Mouse (Mus musculus) CH12.LX (cell line): Measurements from ENCODE around the gene Stx5a. TPM values are rescaled to one million over a fixed set of nuclear protein-coding genes. Genes with fewer than 3 reads are reported as not detected.

Experiments
- DNase-seq: peaks from one replicate; pipeline ENCODE4 v3.0.0-alpha.2; 2013; ENCODE audit errors: extremely low read depth
- H3K27ac ChIP-seq: 2 replicates; pipeline ENCODE4 v1.5.1; 2012; ENCODE audit warnings: low read depth, mild to moderate bottlenecking, control low read depth, moderate library complexity; ENCODE audit not compliant: insufficient read depth
- H3K27me3 ChIP-seq: replicated peaks from 2 replicates; pipeline ENCODE3; 2012; ENCODE audit warnings: inconsistent platforms
- H3K36me3 ChIP-seq, 2 experiments: replicated peaks in 1 of 2; 2 replicates each; pipeline versions ENCODE3 to v1.6.1; 2012; ENCODE audit warnings: inconsistent platforms in 1 of 2, low read length in 1 of 2, mild to moderate bottlenecking in 1 of 2, mixed read lengths in 1 of 2, moderate library complexity in 1 of 2; ENCODE audit not compliant: control insufficient read depth in 1 of 2, insufficient read depth in 1 of 2
- H3K4me1 ChIP-seq, 2 experiments: 2 replicates each; pipeline ENCODE4 v1.6.1; 2012; ENCODE audit warnings: inconsistent platforms in 1 of 2, moderate library complexity in 1 of 2; ENCODE audit not compliant: insufficient read depth in 2 of 2, control insufficient read depth in 1 of 2
- H3K4me2 ChIP-seq: 2 replicates; pipeline ENCODE4 v1.6.1; 2012; ENCODE audit warnings: low read depth, mild to moderate bottlenecking, control low read depth; ENCODE audit not compliant: poor library complexity, insufficient read depth, severe bottlenecking
- H3K4me3 ChIP-seq, 3 experiments: fragments of 150-350 bp in 1 of 3; sonication (generic) in 1 of 3; replicated peaks in 1 of 3; 2 replicates each; pipeline versions ENCODE3 to v1.5.1; 2011 to 2012; ENCODE audit warnings: low read depth in 2 of 3, low read length in 2 of 3, mild to moderate bottlenecking in 2 of 3, moderate library complexity in 2 of 3, control low read depth in 1 of 3, improper control_type of control experiment in 1 of 3, inconsistent platforms in 1 of 3, mixed read lengths in 1 of 3; ENCODE audit not compliant: poor library complexity in 1 of 3
- H3K79me2 ChIP-seq: replicated peaks from 2 replicates; pipeline ENCODE4 v1.6.1; 2012; ENCODE audit warnings: mild to moderate bottlenecking, moderate library complexity; ENCODE audit not compliant: control insufficient read depth, poor library complexity, insufficient read depth, severe bottlenecking; ENCODE audit errors: extremely low read depth
- H3K9ac ChIP-seq: 2 replicates; pipeline ENCODE4 v1.6.1; 2012; ENCODE audit warnings: low read depth, mild to moderate bottlenecking, control low read depth, moderate library complexity; ENCODE audit not compliant: insufficient read depth
- H3K9me3 ChIP-seq: replicated peaks from 2 replicates; pipeline ENCODE3; 2012; ENCODE audit warnings: low read length, inconsistent platforms, mixed read lengths
- CTCF ChIP-seq, 2 experiments: IDR thresholded peaks in 1 of 2; conservative IDR thresholded peaks in 1 of 2; 2 replicates each; pipeline ENCODE4 v1.5.1; 2011 to 2012; ENCODE audit warnings: low read depth in 2 of 2, low read length in 2 of 2, improper control_type of control experiment in 1 of 2, inconsistent platforms in 1 of 2, mild to moderate bottlenecking in 1 of 2, moderate library complexity in 1 of 2
- IRF4 ChIP-seq: IDR thresholded peaks from 2 replicates; pipeline ENCODE4 v1.6.1; 2014; ENCODE audit warnings: low read depth, mild to moderate bottlenecking, inconsistent platforms, low read length, improper control_type of control experiment
- JUND ChIP-seq: conservative IDR thresholded peaks from 2 replicates; pipeline ENCODE4 v1.6.1; 2011; ENCODE audit warnings: low read depth, low read length, improper control_type of control experiment
- MAFK ChIP-seq: IDR thresholded peaks from 2 replicates; pipeline ENCODE4 v1.6.1; 2011; ENCODE audit warnings: low read length, improper control_type of control experiment; ENCODE audit not compliant: insufficient replicate concordance
- MEF2A ChIP-seq: IDR thresholded peaks from 2 replicates; pipeline ENCODE4 v1.6.1; 2014; ENCODE audit warnings: low read depth, mild to moderate bottlenecking, inconsistent platforms, low read length, improper control_type of control experiment, borderline replicate concordance
- NRF1 ChIP-seq: IDR thresholded peaks from 2 replicates; pipeline ENCODE4 v1.6.1; 2014; ENCODE audit warnings: low read depth, mild to moderate bottlenecking, inconsistent platforms, low read length, improper control_type of control experiment, moderate library complexity
- PAX5 ChIP-seq: IDR thresholded peaks from 2 replicates; pipeline ENCODE4 v1.6.1; 2012; ENCODE audit warnings: low read length, inconsistent platforms, mixed read lengths
- RAD21 ChIP-seq: IDR thresholded peaks from 2 replicates; pipeline ENCODE4 v1.6.1; 2011; ENCODE audit warnings: low read depth, mild to moderate bottlenecking, low read length, improper control_type of control experiment, moderate library complexity
- RCOR1 ChIP-seq: conservative IDR thresholded peaks from 2 replicates; pipeline ENCODE4 v1.6.1; 2012; ENCODE audit warnings: low read depth, mild to moderate bottlenecking, inconsistent platforms, low read length, improper control_type of control experiment
- SMC3 ChIP-seq: IDR thresholded peaks from 2 replicates; pipeline ENCODE4 v1.6.1; 2011; ENCODE audit warnings: low read depth, low read length, improper control_type of control experiment
- TBP ChIP-seq: conservative IDR thresholded peaks from 2 replicates; pipeline ENCODE4 v1.6.1; 2011; ENCODE audit warnings: low read depth, low read length, improper control_type of control experiment
- ZC3H11A ChIP-seq: IDR thresholded peaks from 2 replicates; pipeline ENCODE4 v1.6.1; 2012; ENCODE audit warnings: low read depth, mild to moderate bottlenecking, inconsistent platforms, low read length, improper control_type of control experiment
- ZNF384 ChIP-seq: IDR thresholded peaks from 2 replicates; pipeline ENCODE4 v1.6.1; 2012; ENCODE audit warnings: low read depth, low read length, improper control_type of control experiment, inconsistent platforms
- dilution Hi-C: fragments of 300-500 bp; cut with MboI; formaldehyde crosslinking; loops from 2 replicates; pipeline ENCODE4 v1.14.3; 2020; ENCODE audit warnings: low sequenced_read_pairs; ENCODE audit not compliant: extremely low pct_unique_long_range_greater_than_20kb, extremely low pct_ligation_motif_present
- in situ Hi-C: fragments of 300-500 bp; cut with MboI; formaldehyde crosslinking; loops from 3 replicates; pipeline ENCODE4 v1.14.3; 2019; ENCODE audit warnings: low sequenced_read_pairs, low pct_ligation_motif_present, low pct_unique_long_range_greater_than_20kb, mixed read lengths
- polyA plus RNA-seq: library from polyadenylated mRNA; unstranded; fragments of >175 nt; gene quantifications from 2 replicates; pipeline ENCODE4 v1.2.1, GENCODE M21; 2012; ENCODE audit warnings: low read depth; ENCODE audit not compliant: insufficient read length
- total RNA-seq, 2 experiments: library from RNA; depleted of rRNA; stranded (reverse); fragments of 300-350 nt in 1 of 2; fragments of >200 nt in 1 of 2; gene quantifications; 2 replicates each; pipeline ENCODE4 v1.2.3; 2012 to 2014

Stx5a gene
- total and polyA plus RNA-seq, 3 experiments, result 35.2 to 49.1 (median 48.1) TPM

DNA sequence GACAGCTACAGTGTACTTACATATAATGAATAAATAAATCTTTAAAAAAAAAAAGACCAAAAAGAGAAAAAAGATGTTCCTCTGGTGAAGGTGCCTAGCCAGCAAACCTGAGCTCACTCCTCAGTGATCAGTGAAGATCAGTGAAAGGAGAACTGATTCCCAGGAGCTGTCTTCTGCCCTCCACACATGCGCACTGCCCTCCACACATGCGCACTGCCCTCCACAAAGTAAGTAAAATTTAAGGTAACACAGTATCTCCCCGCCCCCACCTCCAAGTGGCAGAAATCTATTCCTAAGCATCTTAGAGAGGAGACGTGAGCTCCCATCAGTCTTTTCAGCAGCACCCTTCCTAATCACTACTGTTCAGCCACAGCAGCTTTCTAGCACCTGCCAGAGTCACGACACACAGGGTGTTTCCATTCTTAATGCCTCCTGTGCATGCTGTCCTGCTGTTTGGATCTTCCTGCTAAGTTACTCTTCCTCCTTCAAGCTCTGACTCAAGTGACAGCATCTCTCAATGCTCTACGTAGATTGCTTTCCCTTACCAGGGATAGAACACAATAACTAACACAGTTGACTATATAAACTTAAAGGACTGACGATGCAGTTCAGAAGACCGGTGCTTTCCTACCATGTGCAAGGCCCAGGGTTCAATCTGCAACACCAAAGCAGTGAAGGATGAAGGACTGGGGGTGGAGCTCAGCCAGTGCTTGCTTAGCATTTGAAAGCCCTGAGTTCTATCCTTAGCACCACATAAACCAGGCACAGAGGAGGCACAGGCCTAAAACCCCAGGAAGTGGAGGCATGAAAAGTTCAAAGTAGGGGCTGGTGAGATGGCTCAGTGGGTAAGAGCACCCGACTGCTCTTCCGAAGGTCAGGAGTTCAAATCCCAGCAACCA lies 25.1 kb upstream of the Stx5a start:
- Histone ChIP-seq H3K4me1 (peaks cover 0 to 47% of the 10 kb centered on the region in 2 experiments; a peak in 2 of 4 replicates), H3K9me3 (no peaks in the 10 kb centered on the region), H3K4me2 (no peak overlapping the region), H3K27ac (no peak overlapping the region), H3K9ac (no peak overlapping the region), H3K4me3 (no peak overlapping the region), H3K79me2 (peaks cover 17% of the 10 kb centered on the region), H3K27me3 (no peaks in the 10 kb centered on the region), H3K36me3 (peaks cover 5 to 16% of the 10 kb centered on the region in 2 experiments)
- DNase-seq, result no peak
- dilution Hi-C loops, result no loop called here
- in situ Hi-C loops, result no loop called here
- TF ChIP-seq PAX5 (no peak), NRF1 (peak; percentile 75), ZNF384 (0 out of 2 replicates have a peak, but pooled peaks have one; percentile 4)

DNA sequence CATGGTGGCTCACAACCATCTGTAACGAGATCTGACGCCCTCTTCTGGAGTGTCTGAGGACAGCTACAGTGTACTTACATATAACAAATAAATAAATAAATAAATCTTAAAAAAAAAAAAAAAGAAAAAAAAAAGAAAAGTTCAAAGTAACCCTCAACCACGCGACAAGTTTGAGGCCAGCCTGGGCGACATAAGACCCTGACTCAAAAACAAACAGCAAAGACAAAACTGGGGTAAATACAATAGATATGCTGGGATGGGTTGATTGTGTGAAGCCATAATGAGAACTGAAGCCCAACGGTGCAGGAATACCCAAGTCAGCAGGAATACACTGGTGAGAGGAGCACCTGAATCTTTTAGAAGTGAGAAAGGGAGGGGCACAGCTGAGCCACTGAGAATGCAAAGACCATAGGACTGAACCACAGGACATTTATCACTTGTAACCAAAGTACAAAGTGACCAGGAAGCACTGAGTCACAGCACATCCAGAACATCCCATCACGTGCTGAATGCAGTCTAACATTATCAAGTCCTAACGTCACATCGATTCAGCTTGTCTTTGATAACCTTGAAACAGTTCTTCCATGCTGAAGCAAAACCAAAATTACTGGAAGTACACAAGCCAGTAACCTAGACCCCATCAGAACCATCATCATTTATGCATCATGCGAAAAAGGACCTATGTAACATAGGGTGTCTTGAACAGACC lies 24.3 kb upstream of the Stx5a start:
- H3K9me3 ChIP-seq, result no peaks in the 10 kb centered on the region
- in situ Hi-C loops (no loop called here), dilution Hi-C loops (no loop called here)
- peaks cover 0 to 8% of the 10 kb centered on the region in 2 experiments for H3K36me3 ChIP-seq
- H3K4me3 ChIP-seq, result no peak overlapping the region
- no peaks in the 10 kb centered on the region for H3K27me3 ChIP-seq
- no peak overlapping the region for H3K9ac ChIP-seq
- H3K79me2 ChIP-seq, result peaks cover 16% of the 10 kb centered on the region
- DNase-seq, result no peak
- H3K4me2 ChIP-seq, result no peak overlapping the region
- H3K27ac ChIP-seq, result no peak overlapping the region
- TF ChIP-seq ZNF384 (0 out of 2 replicates have a peak, but pooled peaks have one; percentile 15), ZC3H11A (no peak), JUND (no peak), RCOR1 (no peak), IRF4 (no peak), MEF2A (no peak)
- peaks cover 0 to 53% of the 10 kb centered on the region in 2 experiments; a peak in 2 of 4 replicates for H3K4me1 ChIP-seq

GRCm38 (mm10) chr19:8718357-8718756 lies 22.9 kb upstream of the Stx5a start:
- peaks cover 0 to 56% of the 10 kb centered on the region in 2 experiments; a peak in 2 of 4 replicates for H3K4me1 ChIP-seq
- TF ChIP-seq SMC3 (peak; percentile 37), TBP (no peak), MAFK (0 out of 2 replicates have a peak, but pooled peaks have one; percentile 3), CTCF (conservative IDR thresholded peaks at IDR 0.05 in 1 of 2, IDR thresholded peaks at IDR 0.05 in 1 of 2; ENCODE audit: low read depth in 2 of 2, low read length in 2 of 2) (peak; percentile 78 to 98), RAD21 (peak; percentile 64), ZNF384 (peak; percentile 93)
- TF ChIP-seq, all 38 proteins: peak for 5
- Histone ChIP-seq H3K4me2 (no peak overlapping the region), H3K9ac (no peak overlapping the region), H3K36me3 (no peaks in the 10 kb centered on the region), H3K79me2 (peaks cover 13% of the 10 kb centered on the region), H3K27me3 (no peaks in the 10 kb centered on the region), H3K27ac (no peak overlapping the region), H3K4me3 (peak overlapping the region in 1 of 3 experiments; percentile 28), H3K9me3 (no peaks in the 10 kb centered on the region)
- DNase-seq, result peak; percentile 88
- dilution Hi-C loops, result no loop called here
- in situ Hi-C loops, result no loop called here
